Mouse (Mus musculus) testis, adult 10 weeks (tissue): ENCODE data around the gene Gm732. TPM values are rescaled to one million over a fixed set of nuclear protein-coding genes. Genes with fewer than 3 reads are reported as not detected.

ENCODE experiments used
- polyA plus RNA-seq: library from polyadenylated mRNA; stranded (reverse); fragments of 350-450 nt; fragmentation: Illumina TruSeq; extraction: RNeasy Lipid Tissue Mini Kit (QIAGEN cat#74804); gene quantifications from one replicate; pipeline ENCODE4 v1.2.3, GENCODE M21; 2014; ENCODE audit warnings: low read depth, low replicate concordance

Gene Gm732
- polyA plus RNA-seq = 96.1 TPM

DNA sequence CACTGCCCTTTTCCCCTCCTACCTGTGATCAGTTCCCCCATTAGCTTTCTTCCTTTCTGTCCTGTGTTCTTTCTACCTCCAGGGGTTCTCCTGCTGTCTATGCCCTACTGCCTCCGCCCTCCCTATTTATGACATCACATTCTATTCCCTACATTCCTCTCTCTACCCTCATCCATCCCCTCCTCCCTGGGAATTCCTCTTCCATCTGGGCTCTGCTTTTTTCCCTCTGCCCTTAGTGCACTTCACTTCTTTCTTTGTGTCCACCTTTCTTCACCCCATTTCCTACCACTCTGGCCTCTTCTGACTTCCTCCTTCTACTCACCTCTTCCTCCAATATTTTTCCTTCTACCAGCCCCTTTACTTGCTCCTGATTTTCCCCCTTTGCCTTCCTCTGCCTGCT, at the start of gene Gm732:
Gene Gm732, minus strand, starts transcription at position 101 of the 400 bp plus-strand sequence.

Other genes with a start within 250 kb of the Gm732 start
- gene Tent5d, start 155.9 kb downstream of the Gm732 start, polyA plus RNA-seq = 116 TPM
- gene 2610002M06Rik, start 132.1 kb downstream of the Gm732 start, polyA plus RNA-seq = 9.7 TPM